Mouse (Mus musculus): ENCODE data around the gene Arhgap45.
"Not testable (repeated sequence)": the region's sequence is repeated elsewhere in the genome, so short reads cannot be mapped to it uniquely, and the experiment has no call there.

Arhgap45 gene

DNA sequence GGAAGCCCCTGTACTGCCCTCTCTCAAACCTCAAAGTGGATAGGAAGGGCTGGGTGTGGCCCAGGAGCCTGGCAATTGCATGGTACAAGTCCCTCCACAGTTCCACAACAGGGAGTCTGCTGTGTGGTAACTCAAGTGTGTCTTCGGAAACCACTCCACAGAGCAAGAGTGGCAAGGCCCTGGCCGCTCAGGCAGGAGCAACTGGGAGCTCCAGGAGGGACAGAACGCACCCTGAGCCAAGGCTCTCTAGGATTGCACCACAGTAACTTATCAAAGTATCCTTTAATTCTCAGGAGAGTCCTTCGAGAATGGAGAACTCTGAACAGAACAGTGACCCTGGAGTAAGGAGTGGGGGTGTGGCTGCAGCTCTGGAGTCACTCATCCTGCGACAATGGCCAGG lies 19.2 kb downstream of the Arhgap45 start:
- DNase-seq, result no peak

- DNase-seq, result no peak
Measured at GRCm38 (mm10) chr10:80036832-80037231, 20.4 kb downstream of the Arhgap45 start.

- DNase-seq, result peak; percentile 99
Measured at GRCm38 (mm10) chr10:80039559-80039979, 23.1 kb downstream of the Arhgap45 start, which contains the start of gene Polr2e. Gene Polr2e, minus strand, starts transcription at chr10:80039795.

GRCm38 (mm10) chr10:80041409-80042060 lies 25.1 kb downstream of the Arhgap45 start:
- not testable (repeated sequence) for DNase-seq

DNA sequence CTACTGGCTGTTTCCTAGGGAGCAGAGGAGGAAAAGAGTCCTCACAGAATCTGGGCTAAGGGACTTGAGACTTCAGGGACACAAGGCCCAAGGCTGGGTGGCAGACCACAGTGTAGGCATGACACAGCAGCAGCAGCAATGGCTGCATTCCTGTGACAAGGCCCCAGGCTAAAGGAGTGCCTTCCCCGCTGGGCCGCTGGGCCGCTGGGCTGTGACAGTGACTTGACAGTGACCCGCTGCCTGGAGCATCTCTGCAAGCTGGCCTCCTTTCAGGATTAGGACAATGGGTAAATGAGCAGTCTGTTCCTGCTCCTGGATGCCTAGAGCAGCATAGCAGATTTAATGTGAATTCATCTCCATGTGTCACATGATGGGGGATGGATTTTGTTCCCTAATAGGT lies 27.6 kb downstream of the Arhgap45 start:
- no peak for DNase-seq

DNA sequence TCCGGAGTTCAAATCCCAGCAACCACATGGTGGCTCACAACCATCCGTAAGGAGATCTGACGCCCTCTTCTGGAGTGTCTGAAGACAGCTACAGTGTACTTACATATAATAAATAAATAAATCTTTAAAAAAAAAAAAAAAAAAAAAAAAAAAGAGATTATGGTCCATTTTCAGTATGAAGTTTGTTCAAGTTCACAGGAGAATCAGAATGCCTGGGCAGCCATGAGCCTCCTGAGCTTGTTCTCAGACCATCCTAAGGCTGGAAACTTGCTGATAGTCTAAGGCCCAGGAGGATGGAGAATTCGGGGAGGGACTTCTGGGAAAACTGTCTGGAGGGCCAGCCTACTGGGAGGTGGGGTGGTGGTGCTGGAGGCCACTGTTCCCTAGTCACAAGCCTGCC lies 28.9 kb downstream of the Arhgap45 start:
- not testable (repeated sequence) for DNase-seq

DNA sequence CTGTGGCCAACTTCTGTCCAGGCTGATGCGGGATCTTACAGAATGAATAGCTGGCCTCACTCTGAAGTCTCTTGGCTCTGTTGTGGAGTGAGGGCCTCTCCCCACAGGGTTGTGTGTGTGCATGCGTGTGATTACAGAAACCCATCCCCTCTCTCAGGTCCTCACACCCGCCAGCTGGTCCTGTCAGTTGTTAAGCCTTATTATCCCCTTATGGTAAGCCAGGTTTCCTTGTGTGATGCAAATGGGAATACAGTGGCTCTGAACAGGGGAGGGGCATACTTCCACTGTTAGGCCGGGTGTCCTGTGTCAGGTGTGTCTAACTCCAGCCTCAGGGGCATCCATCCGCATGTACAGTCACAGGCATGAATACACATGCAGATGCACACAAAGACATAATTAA lies 29.3 kb downstream of the Arhgap45 start:
- DNase-seq, result no peak

GRCm38 (mm10) chr10:80047041-80047565 lies 30.6 kb downstream of the Arhgap45 start, which contains the start of gene Gpx4:
Gene Gpx4, plus strand, starts transcription at chr10:80047166.
- DNase-seq, result no peak

DNA sequence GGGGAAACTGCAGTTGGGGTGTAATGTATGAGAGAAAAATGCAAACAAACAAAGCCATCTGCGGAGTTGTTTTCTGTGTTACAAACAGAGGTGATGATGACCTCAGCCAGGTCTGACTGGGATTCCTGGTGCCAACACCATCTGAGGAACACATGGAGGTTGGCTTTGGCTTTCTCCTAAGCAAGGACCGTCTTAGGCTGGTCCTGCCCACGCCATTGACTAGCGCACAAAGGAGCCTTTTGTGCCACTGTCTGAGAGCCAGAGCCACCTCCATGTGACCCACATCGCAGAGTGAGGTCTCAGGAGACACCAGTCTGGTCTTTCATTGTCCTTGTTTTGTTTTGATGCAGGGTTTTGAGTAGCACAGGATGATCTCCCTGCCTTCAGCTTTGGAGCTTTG lies 31.9 kb downstream of the Arhgap45 start:
- DNase-seq, result no peak

DNA sequence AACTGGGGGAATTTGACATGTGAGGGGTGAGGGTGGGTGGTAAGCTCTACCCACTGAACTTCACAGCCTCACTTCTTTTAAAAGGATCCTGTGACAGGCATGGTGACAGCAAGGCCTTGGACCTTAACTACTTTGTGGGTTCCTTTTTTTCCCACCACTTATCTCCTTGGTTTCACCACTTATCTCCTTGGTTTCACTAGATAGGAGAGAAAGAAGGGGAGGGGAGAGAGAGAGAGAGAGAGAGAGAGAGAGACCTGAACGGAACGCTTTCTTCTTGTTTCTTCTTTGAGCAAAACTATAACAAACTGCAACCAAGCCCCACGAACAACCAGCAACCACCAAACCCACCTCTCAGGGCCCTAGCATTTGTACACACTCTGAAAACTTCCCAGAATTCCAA lies 32.4 kb downstream of the Arhgap45 start:
- DNase-seq, result no peak

- DNase-seq, result no peak
Measured at GRCm38 (mm10) chr10:80050244-80050643, 33.8 kb downstream of the Arhgap45 start.

- DNase-seq, result no peak
Measured at GRCm38 (mm10) chr10:80050885-80051617, 34.6 kb downstream of the Arhgap45 start.

DNA sequence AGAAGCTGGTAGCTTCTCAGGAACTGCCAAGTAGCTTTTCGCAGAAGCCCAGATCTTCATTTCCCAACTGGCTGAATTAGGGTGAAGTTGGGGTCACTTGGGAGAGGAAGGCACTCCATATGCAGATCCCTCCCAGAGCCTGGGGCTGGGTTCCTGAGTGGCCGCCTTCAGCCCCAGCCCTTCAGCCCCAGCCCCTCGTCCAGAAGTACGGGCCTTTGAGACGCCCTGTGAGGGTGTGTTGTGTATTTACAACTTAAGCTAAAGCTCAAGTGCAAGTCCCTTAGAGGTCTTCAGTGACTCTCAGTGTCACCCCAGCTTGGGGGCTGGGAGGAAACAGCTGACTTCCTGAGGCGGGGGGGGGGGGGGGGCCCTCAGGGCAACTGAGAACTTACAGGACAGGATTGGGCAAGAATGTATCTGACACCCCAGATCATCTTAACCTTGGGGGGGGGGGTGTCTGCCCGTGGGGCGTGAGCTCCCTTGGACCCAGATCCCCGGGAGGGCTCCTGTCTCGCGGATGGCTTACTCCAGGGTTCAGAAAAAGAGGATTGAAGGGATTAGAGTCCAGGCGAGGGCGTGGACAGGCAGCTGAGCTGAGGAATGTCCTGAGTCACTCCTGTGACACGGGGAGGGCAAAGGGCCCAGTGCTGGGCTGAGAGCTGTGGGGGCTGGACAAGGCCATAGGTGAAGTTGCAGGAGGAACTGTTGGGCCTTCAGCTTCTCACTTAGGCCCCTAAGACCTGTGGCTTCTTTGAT lies 35.3 kb downstream of the Arhgap45 start:
- DNase-seq, result no peak

DNA sequence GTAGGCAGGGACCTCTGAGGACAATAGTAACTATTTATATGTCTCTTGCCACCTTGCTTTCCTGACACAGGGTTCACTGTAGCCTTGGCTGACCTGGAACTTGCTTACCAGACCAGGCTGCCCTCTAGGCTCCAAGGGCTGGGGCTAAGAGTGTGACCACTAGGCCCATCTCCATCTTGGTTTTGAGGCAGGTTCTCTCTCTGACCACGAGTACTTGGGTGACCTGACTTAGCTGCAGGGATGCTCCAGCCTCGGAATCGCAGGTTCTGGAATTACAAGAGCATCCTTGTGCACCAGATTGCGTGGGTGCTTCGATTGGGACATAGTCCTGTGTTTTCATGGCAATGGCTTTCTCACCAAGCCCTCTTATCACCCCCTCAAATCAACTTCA lies 35.9 kb downstream of the Arhgap45 start:
- no peak for DNase-seq

- peak; percentile 100 for DNase-seq
Measured at GRCm38 (mm10) chr10:80053259-80053780, 36.9 kb downstream of the Arhgap45 start.

GRCm38 (mm10) chr10:80053831-80054815 lies 37.7 kb downstream of the Arhgap45 start:
- DNase-seq, result peak; percentile 77

- not testable (repeated sequence) for DNase-seq
Measured at GRCm38 (mm10) chr10:80054911-80055310, 38.5 kb downstream of the Arhgap45 start.

GRCm38 (mm10) chr10:80055364-80055763 lies 38.9 kb downstream of the Arhgap45 start:
- DNase-seq, result no peak

GRCm38 (mm10) chr10:80055891-80056290 lies 39.4 kb downstream of the Arhgap45 start:
- no peak for DNase-seq

GRCm38 (mm10) chr10:80056506-80056905 lies 40.1 kb downstream of the Arhgap45 start:
- DNase-seq, result no peak

GRCm38 (mm10) chr10:80056976-80057682 lies 40.7 kb downstream of the Arhgap45 start:
- no peak for DNase-seq

Measured in cerebellum, adult 11-12 months (tissue).